Mouse (Mus musculus) embryonic facial prominence, embryonic 11.5 days (tissue): ENCODE measurements around the gene Dnah17. TPM values are rescaled to one million over a fixed set of nuclear protein-coding genes. Genes with fewer than 3 reads are reported as not detected.

ENCODE experiments used
- ATAC-seq: fragments of 200-750 bp; cut with Nextera tagmentation; replicated peaks from 2 replicates; pipeline ENCODE4 v1.8.0; 2017; ENCODE audit warnings: low read depth; ENCODE audit not compliant: insufficient number of reproducible peaks, low FRiP score, low TSS enrichment
- DNase-seq: peaks from one replicate; pipeline ENCODE4 v3.0.0-alpha.2; 2015; ENCODE audit warnings: low spot score
- H3K27ac ChIP-seq: fragments of 300-500 bp; sonication (generic); replicated peaks from 2 replicates; pipeline ENCODE4 v1.5.1; 2014; ENCODE audit warnings: mild to moderate bottlenecking, low read depth, low read length, control low read depth
- H3K27me3 ChIP-seq: fragments of 300-500 bp; sonication (generic); 2 replicates; pipeline ENCODE4 v1.6.1; 2014; ENCODE audit warnings: mild to moderate bottlenecking, low read length, moderate library complexity, mixed read lengths; ENCODE audit not compliant: control insufficient read depth, insufficient read depth
- H3K36me3 ChIP-seq: fragments of 300-500 bp; sonication (generic); replicated peaks from 2 replicates; pipeline ENCODE4 v1.6.1; 2014; ENCODE audit warnings: low read depth, mild to moderate bottlenecking, low read length, moderate library complexity, mixed read lengths; ENCODE audit not compliant: control insufficient read depth, insufficient read depth
- H3K4me1 ChIP-seq: fragments of 300-500 bp; sonication (generic); 2 replicates; pipeline ENCODE4 v1.6.1; 2014; ENCODE audit warnings: low read length, mixed read lengths; ENCODE audit not compliant: control insufficient read depth, insufficient read depth
- H3K4me2 ChIP-seq: fragments of 300-500 bp; sonication (generic); 2 replicates; pipeline ENCODE4 v1.6.1; 2014; ENCODE audit warnings: low read depth, mild to moderate bottlenecking, control low read depth, low read length, moderate library complexity
- H3K4me3 ChIP-seq: fragments of 300-500 bp; sonication (generic); 2 replicates; pipeline ENCODE4 v1.5.1; 2014; ENCODE audit warnings: low read depth, low read length, control low read depth
- H3K9ac ChIP-seq: fragments of 300-500 bp; sonication (generic); replicated peaks from 2 replicates; pipeline ENCODE4 v1.6.1; 2014; ENCODE audit warnings: mild to moderate bottlenecking, control low read depth, low read length
- H3K9me3 ChIP-seq: fragments of 300-500 bp; sonication (generic); replicated peaks from 2 replicates; pipeline ENCODE4 v1.6.1; 2016; ENCODE audit warnings: mild to moderate bottlenecking, low read length, inconsistent platforms, mixed read lengths; ENCODE audit not compliant: control insufficient read depth
- WGBS: fragments of 180-500 bp; shearing (Covaris S2); extraction: QIAGEN DNeasy Blood & Tissue Kit; methylation state at CpG from one replicate; pipeline ENCODE4 v1.1.7; 2014; 5-methylcytosine and 5-hydroxymethylcytosine counted together
- polyA plus RNA-seq: library from polyadenylated mRNA; unstranded; fragments of >200 nt; fragmentation: Nextera tagmentation; extraction: Ambion mirVana; gene quantifications from 2 replicates; pipeline ENCODE4 v1.2.1, GENCODE M21; 2014

Dnah17 gene
- polyA plus RNA-seq, 1 experiment from 2014 or later = 0.10 TPM

DNA sequence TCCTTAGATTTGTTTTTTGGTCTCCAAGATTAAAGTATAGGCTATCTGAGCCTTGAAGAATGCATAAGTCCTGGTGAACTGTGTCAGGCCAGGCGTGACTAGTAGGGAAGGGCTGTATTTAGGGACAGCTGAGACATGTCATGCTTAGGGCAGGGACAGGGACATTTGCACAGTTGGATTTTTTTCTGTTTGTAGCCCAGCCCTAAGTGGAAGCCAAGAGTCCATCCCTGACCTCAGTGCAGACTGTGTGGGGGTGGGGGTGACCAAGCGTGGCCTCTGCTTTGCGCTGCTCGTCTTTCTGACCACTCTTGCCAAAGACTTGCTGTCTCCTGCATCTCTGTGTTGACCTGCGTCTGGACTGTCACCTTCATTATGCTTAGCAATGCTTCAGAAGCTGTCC lies 126.2 kb downstream of the Dnah17 start:
- Histone ChIP-seq H3K4me1 (peaks cover 4% of the 10 kb centered on the region; the same call in 1 of the 2 replicates), H3K4me2 (no peak overlapping the region), H3K27ac (no peak overlapping the region), H3K27me3 (no peaks in the 10 kb centered on the region), H3K9me3 (no peaks in the 10 kb centered on the region), H3K9ac (no peak overlapping the region), H3K4me3 (no peak overlapping the region), H3K36me3 (peaks cover 12% of the 10 kb centered on the region)
- ATAC-seq (no peak), DNase-seq (no peak)
- 86% methylated on average over 5 of the region's 5 CpGs for whole genome bisulfite sequencing

DNA sequence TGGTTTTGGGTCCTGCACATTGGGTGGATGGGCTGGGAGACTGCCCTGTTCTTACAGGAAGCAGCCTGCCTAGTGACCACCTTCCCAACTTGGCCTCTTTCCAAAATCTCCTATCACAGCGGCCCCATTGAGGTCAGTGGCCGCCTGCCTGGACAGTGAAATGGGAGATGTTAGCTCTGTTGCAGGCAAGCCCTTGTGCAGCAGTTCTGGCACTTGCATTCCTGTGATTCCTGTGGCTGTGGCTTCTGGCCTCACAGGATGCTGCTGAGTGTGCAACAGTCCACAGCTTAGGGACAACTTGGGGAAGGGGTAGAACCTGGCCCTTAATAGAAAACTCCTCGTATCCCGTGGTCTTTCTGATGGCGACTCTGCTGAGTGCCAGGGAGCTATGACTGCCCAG lies 126.7 kb downstream of the Dnah17 start:
- 78% methylated on average over 5 of the region's 5 CpGs for WGBS
- Histone ChIP-seq H3K36me3 (peaks cover 12% of the 10 kb centered on the region), H3K4me1 (peaks cover 4% of the 10 kb centered on the region; the same call in 1 of the 2 replicates), H3K27me3 (no peaks in the 10 kb centered on the region), H3K9ac (no peak overlapping the region), H3K4me3 (no peak overlapping the region), H3K4me2 (no peak overlapping the region), H3K9me3 (no peaks in the 10 kb centered on the region), H3K27ac (no peak overlapping the region)
- no peak for DNase-seq
- no peak for ATAC-seq

DNA sequence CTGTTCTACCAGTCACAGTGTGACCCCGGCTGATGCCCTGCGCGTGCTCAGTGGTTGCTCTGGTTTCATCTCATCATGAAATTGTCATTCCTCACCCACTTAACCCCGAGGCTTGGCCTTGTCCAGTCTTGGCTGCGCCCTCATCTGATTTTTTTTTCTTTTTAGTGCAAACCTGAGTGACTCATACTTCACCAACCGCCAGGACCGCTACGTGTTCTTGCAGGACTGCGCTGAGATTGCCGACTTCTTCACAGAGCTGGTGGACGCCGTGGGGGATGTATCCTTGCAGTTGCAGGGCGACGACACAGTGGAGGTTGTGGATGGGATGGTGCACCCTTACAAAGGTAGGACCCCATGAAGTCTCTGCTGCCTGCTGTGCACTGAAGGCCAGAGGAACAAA lies 127.3 kb downstream of the Dnah17 start:
- DNase-seq (no peak), ATAC-seq (no peak)
- no peak overlapping the region for H3K4me3 ChIP-seq
- H3K9me3 ChIP-seq = no peaks in the 10 kb centered on the region
- H3K9ac ChIP-seq = no peak overlapping the region
- peaks cover 12% of the 10 kb centered on the region for H3K36me3 ChIP-seq
- H3K4me2 ChIP-seq = no peak overlapping the region
- 95% methylated on average over 14 of the region's 14 CpGs for WGBS
- H3K4me1 ChIP-seq = peaks cover 4% of the 10 kb centered on the region; the same call in 1 of the 2 replicates
- no peaks in the 10 kb centered on the region for H3K27me3 ChIP-seq
- no peak overlapping the region for H3K27ac ChIP-seq

DNA sequence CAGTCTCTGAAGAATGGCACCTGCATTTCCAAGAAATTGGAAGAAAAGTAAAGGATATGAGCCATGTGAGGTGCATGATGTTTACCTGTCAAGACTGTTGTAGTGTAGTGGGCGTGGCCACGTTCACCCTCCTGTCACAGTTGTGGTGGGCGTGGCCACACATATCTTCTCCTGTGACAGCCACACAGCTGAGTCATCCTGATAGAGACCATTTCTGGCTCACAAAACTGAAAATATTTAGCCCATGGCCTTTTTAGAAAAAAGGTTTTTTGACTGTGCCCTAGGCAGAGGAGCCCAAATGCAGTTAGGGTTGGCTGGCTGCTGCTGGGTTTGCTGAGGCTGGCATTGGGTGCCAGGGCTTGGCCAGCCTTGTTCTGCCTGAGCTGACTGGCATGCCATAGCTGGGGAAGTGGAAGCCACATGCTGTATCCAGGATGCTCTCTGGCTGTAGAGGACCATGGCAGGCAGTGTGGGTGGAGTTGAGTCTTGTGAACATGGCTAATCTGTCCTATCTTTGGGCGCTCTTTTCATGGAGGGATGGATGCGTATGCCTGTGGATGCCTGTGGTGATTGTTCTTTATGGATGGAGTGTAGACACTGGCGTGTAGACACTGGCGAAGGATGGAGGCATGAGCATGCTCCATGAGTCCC lies 129.7 kb downstream of the Dnah17 start:
- 92% methylated on average over 7 of the region's 7 CpGs for WGBS
- Histone ChIP-seq H3K4me3 (no peak overlapping the region), H3K36me3 (peaks cover 12% of the 10 kb centered on the region), H3K4me1 (no peaks in the 10 kb centered on the region), H3K27ac (no peak overlapping the region), H3K9ac (no peak overlapping the region), H3K4me2 (no peak overlapping the region), H3K9me3 (no peaks in the 10 kb centered on the region), H3K27me3 (no peaks in the 10 kb centered on the region)
- ATAC-seq = no peak
- no peak for DNase-seq

DNA sequence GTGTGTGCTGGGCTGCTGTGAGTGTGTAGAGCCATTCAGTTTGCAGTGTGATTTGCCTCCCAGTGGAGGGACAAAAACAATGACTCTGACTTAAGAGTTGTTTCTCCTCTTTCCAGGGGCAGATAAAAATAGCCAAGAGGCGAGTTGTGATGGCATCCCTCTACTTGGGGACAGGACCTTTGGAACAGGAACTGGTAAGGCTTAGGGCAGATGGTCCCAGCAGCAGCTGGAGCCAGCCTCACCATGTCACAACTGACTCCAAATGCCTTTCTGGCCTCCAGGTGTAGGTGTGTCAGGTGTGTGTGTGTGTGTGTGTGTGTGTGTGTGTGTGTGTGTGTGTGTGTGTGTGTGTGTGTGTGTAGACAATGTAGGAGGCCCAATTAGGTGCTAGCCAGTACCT lies 130.4 kb downstream of the Dnah17 start:
- H3K36me3 ChIP-seq = peaks cover 8% of the 10 kb centered on the region
- no peak overlapping the region for H3K4me2 ChIP-seq
- H3K4me1 ChIP-seq = no peaks in the 10 kb centered on the region
- no peaks in the 10 kb centered on the region for H3K9me3 ChIP-seq
- H3K27me3 ChIP-seq = no peaks in the 10 kb centered on the region
- H3K9ac ChIP-seq = no peak overlapping the region
- no peak for DNase-seq
- 42% methylated on average over 1 of the region's 1 CpGs for WGBS
- no peak overlapping the region for H3K27ac ChIP-seq
- ATAC-seq = no peak
- no peak overlapping the region for H3K4me3 ChIP-seq

DNA sequence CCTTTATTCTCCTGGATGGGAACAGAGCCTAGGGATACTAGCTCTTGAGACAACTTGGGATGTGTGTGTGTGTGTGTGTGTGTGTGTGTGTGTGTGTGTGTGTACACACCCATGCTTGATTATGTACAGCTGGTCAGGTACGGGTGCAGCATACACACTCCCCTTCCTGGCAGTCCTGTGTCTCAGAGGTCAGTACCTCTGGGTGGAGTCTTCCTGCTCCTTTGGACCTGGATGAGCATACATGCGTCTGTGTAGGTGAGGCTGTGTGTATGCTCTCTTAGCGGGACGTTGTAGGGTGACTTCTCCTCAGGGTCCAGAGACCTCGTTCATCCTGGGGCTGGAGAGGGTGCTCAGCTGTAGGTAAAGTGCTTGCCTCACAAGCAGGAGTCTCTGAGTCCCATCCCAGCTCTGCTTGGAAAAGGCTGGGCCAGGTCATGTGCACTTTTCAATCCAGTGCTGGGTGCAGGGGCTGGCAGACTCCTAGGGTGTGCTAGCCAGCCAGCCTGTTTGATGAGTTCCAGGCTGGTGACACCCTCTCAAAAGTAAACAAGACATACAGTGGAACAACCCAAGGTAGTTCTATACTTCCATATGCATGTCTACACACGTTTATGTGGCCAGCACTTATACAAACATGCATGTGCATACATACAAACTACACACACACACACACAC lies 131.0 kb downstream of the Dnah17 start:
- H3K9me3 ChIP-seq = no peaks in the 10 kb centered on the region
- 85% methylated on average over 6 of the region's 6 CpGs for WGBS
- no peak overlapping the region for H3K9ac ChIP-seq
- H3K4me3 ChIP-seq = no peak overlapping the region
- no peak for DNase-seq
- no peak overlapping the region for H3K4me2 ChIP-seq
- H3K27ac ChIP-seq = no peak overlapping the region
- no peaks in the 10 kb centered on the region for H3K27me3 ChIP-seq
- H3K4me1 ChIP-seq = no peaks in the 10 kb centered on the region
- peaks cover 8% of the 10 kb centered on the region for H3K36me3 ChIP-seq
- ATAC-seq = no peak

DNA sequence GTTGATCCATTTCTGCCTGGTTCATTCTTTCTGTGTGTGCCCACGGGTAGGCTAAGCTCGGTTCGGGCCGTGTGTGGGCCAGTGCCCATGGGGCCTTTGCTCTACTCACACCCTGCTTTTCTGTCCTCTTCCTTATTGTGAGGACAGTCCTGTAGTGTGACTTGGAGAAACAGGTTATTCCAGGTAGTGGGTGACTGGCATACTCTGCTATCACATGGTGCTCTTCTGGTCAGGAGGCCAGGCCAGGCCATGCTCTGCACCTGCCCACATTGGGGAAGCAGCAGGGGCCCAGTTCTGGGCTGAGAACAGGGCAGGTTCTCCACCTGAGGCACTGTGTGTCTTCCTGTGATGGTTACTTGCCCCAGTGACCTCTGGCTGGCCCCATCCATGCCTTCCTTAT lies 132.1 kb downstream of the Dnah17 start:
- no peak for ATAC-seq
- DNase-seq = no peak
- WGBS = 89% methylated on average over 4 of the region's 4 CpGs

DNA sequence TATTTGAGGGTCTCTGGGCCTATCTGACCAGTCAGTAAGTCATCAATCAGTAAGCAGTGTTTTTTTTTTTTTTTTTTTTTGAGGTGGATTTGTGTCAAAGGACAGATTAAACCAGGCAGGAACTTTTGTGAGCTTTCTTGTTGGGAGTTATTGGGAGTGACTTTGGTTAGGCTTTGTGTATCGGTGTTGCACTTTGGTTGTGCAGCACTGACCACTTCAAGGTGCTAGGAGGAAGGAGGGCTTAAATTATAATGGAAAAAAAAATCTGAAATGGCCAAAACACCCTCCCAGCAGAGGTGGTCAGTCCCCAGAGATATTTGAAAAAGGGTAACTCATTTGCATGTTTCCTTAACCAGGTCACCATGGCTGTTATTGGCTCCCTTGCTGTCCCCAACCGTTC lies 133.3 kb downstream of the Dnah17 start:
- WGBS = 88% methylated on average over 2 of the region's 2 CpGs
- H3K27ac ChIP-seq = no peak overlapping the region
- no peaks in the 10 kb centered on the region for H3K4me1 ChIP-seq
- H3K36me3 ChIP-seq = peaks cover 5% of the 10 kb centered on the region
- no peaks in the 10 kb centered on the region for H3K9me3 ChIP-seq
- DNase-seq (no peak), ATAC-seq (no peak)
- no peak overlapping the region for H3K4me2 ChIP-seq
- no peaks in the 10 kb centered on the region for H3K27me3 ChIP-seq
- no peak overlapping the region for H3K9ac ChIP-seq
- H3K4me3 ChIP-seq = no peak overlapping the region

More for the DNA sequence above, 132.1 kb downstream of the Dnah17 start:
- H3K9me3 ChIP-seq = no peaks in the 10 kb centered on the region
- H3K27me3 ChIP-seq = no peaks in the 10 kb centered on the region
- H3K36me3 ChIP-seq = peaks cover 7% of the 10 kb centered on the region
- no peaks in the 10 kb centered on the region for H3K4me1 ChIP-seq
- no peak overlapping the region for H3K4me3 ChIP-seq
- no peak overlapping the region for H3K4me2 ChIP-seq
- no peak overlapping the region for H3K9ac ChIP-seq
- no peak overlapping the region for H3K27ac ChIP-seq
